Mouse (Mus musculus): ENCODE results near the gene Fcrla. TPM values are rescaled to one million over a fixed set of nuclear protein-coding genes. Genes with fewer than 3 reads are reported as not detected.

The Fcrla gene
- total and polyA plus RNA-seq, 3 experiments = 10.6 to 30.6 (median 17.7) TPM

DNA sequence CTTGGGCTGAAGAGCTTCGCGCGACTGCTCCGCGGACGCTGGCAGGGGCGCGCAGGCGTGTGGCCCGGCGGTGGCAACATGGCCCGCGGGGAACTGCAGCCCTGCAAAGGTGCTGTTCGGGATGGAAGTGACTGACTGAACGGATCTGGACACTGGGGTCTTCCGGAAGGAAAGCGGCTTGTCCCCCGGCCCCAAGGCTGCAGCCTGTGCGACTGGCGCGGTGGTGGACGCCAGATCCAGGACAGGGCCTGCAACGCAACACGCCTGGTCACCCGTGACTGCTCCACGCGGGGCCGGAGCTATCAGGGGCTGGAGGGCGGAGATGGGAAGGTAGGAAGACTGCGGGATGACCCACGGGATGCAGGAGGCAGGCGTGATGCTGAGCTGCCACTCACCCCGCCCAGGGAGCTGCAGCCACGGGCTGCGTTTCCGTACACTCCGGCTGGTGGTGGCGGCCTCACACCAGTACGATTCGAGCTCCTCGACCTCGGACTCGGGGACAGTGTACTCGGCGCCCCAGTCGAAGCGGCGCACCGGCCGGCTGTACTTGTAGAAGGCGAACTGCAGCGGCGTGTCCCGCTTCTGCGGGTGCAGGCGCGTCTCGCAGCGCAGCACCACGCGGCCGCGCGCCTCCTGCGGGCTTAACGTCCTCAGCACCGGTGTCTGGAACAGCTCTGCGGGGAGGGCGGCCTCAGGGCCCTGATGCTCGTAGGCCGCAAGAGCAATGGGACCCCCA is 19.8 kb downstream of the Fcrla start:
- Histone ChIP-seq H3K79me2 (replicated peaks; ENCODE audit: control insufficient read depth, extremely low read depth, insufficient read depth, poor library complexity, severe bottlenecking) (no peaks in the 10 kb centered on the region), H3K36me3 (replicated peaks in 1 of 2; ENCODE audit: control insufficient read depth in 1 of 2, insufficient read depth in 1 of 2, low read length in 1 of 2) (peaks cover 0 to 3% of the 10 kb centered on the region in 2 experiments), H3K27me3 (replicated peaks) (no peaks in the 10 kb centered on the region), H3K4me1 (ENCODE audit: control insufficient read depth in 1 of 2, insufficient read depth in 2 of 2) (peaks cover 0 to 12% of the 10 kb centered on the region in 2 experiments; a peak in 2 of 4 replicates), H3K4me2 (ENCODE audit: insufficient read depth, low read depth, poor library complexity, severe bottlenecking) (no peak overlapping the region), H3K9me3 (replicated peaks; ENCODE audit: low read length) (peaks cover 17% of the 10 kb centered on the region), H3K9ac (ENCODE audit: insufficient read depth, low read depth) (no peak overlapping the region), H3K4me3 (replicated peaks in 1 of 3; ENCODE audit: low read depth in 2 of 3, low read length in 2 of 3, poor library complexity in 1 of 3) (no peak overlapping the region), H3K27ac (ENCODE audit: insufficient read depth, low read depth) (no peak overlapping the region)
- TF ChIP-seq GABPA (IDR thresholded peaks at IDR 0.05; ENCODE audit: insufficient replicate concordance, low read depth, low read length) (no peak), SMC3 (IDR thresholded peaks at IDR 0.05; ENCODE audit: low read depth, low read length) (no peak), SIN3A (IDR thresholded peaks at IDR 0.05; ENCODE audit: low read length) (no peak), JUN (IDR thresholded peaks at IDR 0.05; ENCODE audit: insufficient read depth, low read depth, low read length) (no peak), MEF2A (IDR thresholded peaks at IDR 0.05; ENCODE audit: borderline replicate concordance, low read depth, low read length) (no peak), ZKSCAN1 (IDR thresholded peaks at IDR 0.05; ENCODE audit: borderline replicate concordance, low read depth, low read length) (no peak), ETS1 (conservative IDR thresholded peaks at IDR 0.05; ENCODE audit: low read depth, low read length) (no peak), ZMIZ1 (IDR thresholded peaks at IDR 0.05; ENCODE audit: low read depth, low read length) (no peak), MAFK (IDR thresholded peaks at IDR 0.05; ENCODE audit: insufficient replicate concordance, low read length) (no peak)
- no peak for DNase-seq (ENCODE audit: extremely low read depth)
- in situ Hi-C loops (cut with MboI; ENCODE audit: low pct_ligation_motif_present, low pct_unique_long_range_greater_than_20kb, low sequenced_read_pairs) = no loop called here
- dilution Hi-C loops (cut with MboI; ENCODE audit: extremely low pct_ligation_motif_present, extremely low pct_unique_long_range_greater_than_20kb, low sequenced_read_pairs) = no loop called here

DNA sequence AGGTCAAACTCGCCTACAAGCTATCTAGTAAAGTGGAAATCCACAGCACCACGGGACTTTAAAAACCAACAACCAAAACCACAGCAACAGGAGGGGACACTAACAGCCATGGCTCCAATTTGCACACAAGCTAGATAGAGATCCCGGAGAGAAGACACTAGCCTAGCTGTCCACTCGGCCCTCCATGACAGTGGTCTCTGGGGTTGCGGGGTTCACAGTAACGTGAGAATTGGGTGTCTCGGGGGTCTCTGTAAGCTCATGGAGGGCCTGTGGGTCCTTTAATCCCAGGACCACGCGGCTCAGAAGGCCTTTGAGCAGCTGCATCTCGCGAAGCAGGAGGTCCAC is 20.3 kb downstream of the Fcrla start:
- Histone ChIP-seq H3K4me2 (ENCODE audit: insufficient read depth, low read depth, poor library complexity, severe bottlenecking) (no peak overlapping the region), H3K79me2 (replicated peaks; ENCODE audit: control insufficient read depth, extremely low read depth, insufficient read depth, poor library complexity, severe bottlenecking) (no peaks in the 10 kb centered on the region), H3K4me3 (replicated peaks in 1 of 3; ENCODE audit: low read depth in 2 of 3, low read length in 2 of 3, poor library complexity in 1 of 3) (no peak overlapping the region), H3K27ac (ENCODE audit: insufficient read depth, low read depth) (no peak overlapping the region), H3K9ac (ENCODE audit: insufficient read depth, low read depth) (no peak overlapping the region), H3K4me1 (ENCODE audit: control insufficient read depth in 1 of 2, insufficient read depth in 2 of 2) (peaks cover 2 to 17% of the 10 kb centered on the region in 2 experiments; a peak in 3 of 4 replicates), H3K9me3 (replicated peaks; ENCODE audit: low read length) (peaks cover 17% of the 10 kb centered on the region), H3K27me3 (replicated peaks) (no peaks in the 10 kb centered on the region), H3K36me3 (replicated peaks in 1 of 2; ENCODE audit: control insufficient read depth in 1 of 2, insufficient read depth in 1 of 2, low read length in 1 of 2) (peaks cover 0 to 3% of the 10 kb centered on the region in 2 experiments)
- TF ChIP-seq UBTF (IDR thresholded peaks at IDR 0.05; ENCODE audit: low read depth, low read length) (no peak), ELF1 (IDR thresholded peaks at IDR 0.05; ENCODE audit: low read depth, low read length) (no peak), ETS1 (conservative IDR thresholded peaks at IDR 0.05; ENCODE audit: low read depth, low read length) (no peak), RCOR1 (conservative IDR thresholded peaks at IDR 0.05; ENCODE audit: low read depth, low read length) (no peak), MEF2A (IDR thresholded peaks at IDR 0.05; ENCODE audit: borderline replicate concordance, low read depth, low read length) (no peak), CTCF (conservative IDR thresholded peaks at IDR 0.05 in 1 of 2, IDR thresholded peaks at IDR 0.05 in 1 of 2; ENCODE audit: low read depth in 2 of 2, low read length in 2 of 2) (no peak), USF1 (IDR thresholded peaks at IDR 0.05; ENCODE audit: low read depth, low read length) (no peak), NRF1 (IDR thresholded peaks at IDR 0.05; ENCODE audit: low read depth, low read length) (no peak)
- in situ Hi-C loops (cut with MboI; ENCODE audit: low pct_ligation_motif_present, low pct_unique_long_range_greater_than_20kb, low sequenced_read_pairs) (no loop called here), dilution Hi-C loops (cut with MboI; ENCODE audit: extremely low pct_ligation_motif_present, extremely low pct_unique_long_range_greater_than_20kb, low sequenced_read_pairs) (no loop called here)
- no peak for DNase-seq (ENCODE audit: extremely low read depth)
